Mouse (Mus musculus): ENCODE measurements around the gene F12.

Gene F12

GRCm38 (mm10) chr13:55412643-55413307 is 13.8 kb downstream of the F12 start:
- no peak for DNase-seq

GRCm38 (mm10) chr13:55411826-55412225 is 14.8 kb downstream of the F12 start:
- no peak for DNase-seq

GRCm38 (mm10) chr13:55408546-55409120 is 18.0 kb downstream of the F12 start:
- no peak for DNase-seq

GRCm38 (mm10) chr13:55407341-55407740 is 19.3 kb downstream of the F12 start:
- DNase-seq, result no peak

- DNase-seq, result no peak
Observed at GRCm38 (mm10) chr13:55405783-55406390, 20.7 kb downstream of the F12 start.

GRCm38 (mm10) chr13:55404853-55405782 is 21.5 kb downstream of the F12 start:
- peak; percentile 65 for DNase-seq

GRCm38 (mm10) chr13:55403935-55404852 is 22.4 kb downstream of the F12 start:
- DNase-seq, result no peak

- DNase-seq, result no peak
Observed at GRCm38 (mm10) chr13:55403266-55403665, 23.3 kb downstream of the F12 start.

- no peak for DNase-seq
Observed at GRCm38 (mm10) chr13:55400039-55400346, 26.6 kb downstream of the F12 start.

- DNase-seq, result no peak
Observed at GRCm38 (mm10) chr13:55399300-55400038, 27.1 kb downstream of the F12 start.

GRCm38 (mm10) chr13:55398088-55398487 is 28.5 kb downstream of the F12 start, which contains the start of gene Slc34a1:
TSS of gene Slc34a1 (plus strand) at chr13:55398187.
- DNase-seq, result no peak

GRCm38 (mm10) chr13:55392933-55393332 is 33.7 kb downstream of the F12 start:
- no peak for DNase-seq

- no peak for DNase-seq
Observed at GRCm38 (mm10) chr13:55391626-55392029, 35.0 kb downstream of the F12 start.

GRCm38 (mm10) chr13:55390644-55391043 is 35.9 kb downstream of the F12 start:
- DNase-seq, result no peak

- no peak for DNase-seq
Observed at GRCm38 (mm10) chr13:55381790-55382189, 44.8 kb downstream of the F12 start.

GRCm38 (mm10) chr13:55378907-55379580 is 47.5 kb downstream of the F12 start:
- no peak for DNase-seq

GRCm38 (mm10) chr13:55375877-55376276 is 50.7 kb downstream of the F12 start:
- no peak for DNase-seq

GRCm38 (mm10) chr13:55374206-55374924 is 52.2 kb downstream of the F12 start:
- no peak for DNase-seq

- DNase-seq, result no peak
Observed at GRCm38 (mm10) chr13:55371740-55372139, 54.9 kb downstream of the F12 start.

- DNase-seq, result peak; percentile 39
Observed at GRCm38 (mm10) chr13:55371007-55371681, 55.4 kb downstream of the F12 start.

Measured in cerebellum, adult 9-10 months (tissue).